Mouse (Mus musculus) liver, embryonic 15.5 days (tissue): Measurements from ENCODE around the gene Vps8. TPM values are rescaled to one million over a fixed set of nuclear protein-coding genes. Genes with fewer than 3 reads are reported as not detected.

Experiments used
- ATAC-seq: fragments of 200-750 bp; cut with Nextera tagmentation; 2 replicates; pipeline ENCODE4 v1.8.0; 2017; ENCODE audit warnings: moderate number of reproducible peaks, mild to moderate bottlenecking, moderate library complexity; ENCODE audit not compliant: insufficient read depth
- H3K27ac ChIP-seq: fragments of 300-500 bp; sonication (generic); replicated peaks from 2 replicates; pipeline ENCODE4 v1.5.1; 2015; ENCODE audit warnings: mild to moderate bottlenecking, inconsistent platforms
- H3K27me3 ChIP-seq: fragments of 300-500 bp; sonication (generic); 2 replicates; pipeline ENCODE4 v1.6.1; 2015; ENCODE audit warnings: mild to moderate bottlenecking, inconsistent platforms
- H3K36me3 ChIP-seq: fragments of 300-500 bp; sonication (generic); replicated peaks from 2 replicates; pipeline ENCODE4 v1.6.1; 2015; ENCODE audit warnings: moderate library complexity, mild to moderate bottlenecking, inconsistent platforms
- H3K4me1 ChIP-seq: fragments of 300-500 bp; sonication (generic); replicated peaks from 2 replicates; pipeline ENCODE4 v1.6.1; 2015; ENCODE audit warnings: inconsistent platforms
- H3K4me2 ChIP-seq: fragments of 300-500 bp; sonication (generic); 2 replicates; pipeline ENCODE4 v1.6.1; 2015; ENCODE audit warnings: moderate library complexity, mild to moderate bottlenecking, inconsistent platforms
- H3K4me3 ChIP-seq: fragments of 300-500 bp; sonication (generic); replicated peaks from 2 replicates; pipeline ENCODE4 v1.5.1; 2015; ENCODE audit warnings: mild to moderate bottlenecking, inconsistent platforms
- H3K9ac ChIP-seq: fragments of 300-500 bp; sonication (generic); 2 replicates; pipeline ENCODE4 v1.6.1; 2015; ENCODE audit warnings: moderate library complexity, mild to moderate bottlenecking, inconsistent platforms
- H3K9me3 ChIP-seq: fragments of 300-500 bp; sonication (generic); replicated peaks from 2 replicates; pipeline ENCODE4 v1.6.1; 2016; ENCODE audit warnings: inconsistent platforms
- WGBS: fragments of 180-500 bp; shearing (Covaris S2); methylation state at CpG from one replicate; pipeline ENCODE4 v1.1.7; 2015; ENCODE audit warnings: mixed read lengths; ENCODE audit not compliant: insufficient replicate concordance; 5-methylcytosine and 5-hydroxymethylcytosine counted together
- polyA plus RNA-seq: library from polyadenylated mRNA; unstranded; fragments of >200 nt; fragmentation: Nextera tagmentation; extraction: Ambion mirVana; gene quantifications from 2 replicates; pipeline ENCODE4 v1.2.1, GENCODE M21; 2015

The Vps8 gene
- polyA plus RNA-seq, 1 experiment from 2014 or later = 6.3 TPM

- no peak overlapping the region for H3K4me3 ChIP-seq
- no peak overlapping the region for H3K27ac ChIP-seq
- ATAC-seq = no peak
- H3K4me2 ChIP-seq = no peak overlapping the region
- H3K36me3 ChIP-seq = no peaks in the 10 kb centered on the region
- no peaks in the 10 kb centered on the region for H3K4me1 ChIP-seq
- H3K9ac ChIP-seq = no peak overlapping the region
- no peaks in the 10 kb centered on the region for H3K9me3 ChIP-seq
- 0 out of 2 replicates have a peak, but pooled peaks cover 11% of the 10 kb centered on the region for H3K27me3 ChIP-seq
- WGBS = 54% methylated on average over 3 of the region's 3 CpGs
These were observed 33.6 kb upstream of the Vps8 start for GRCm38 (mm10) chr16:21389316-21389715.

- Histone ChIP-seq H3K27ac (no peak overlapping the region), H3K9ac (no peak overlapping the region), H3K27me3 (0 out of 2 replicates have a peak, but pooled peaks cover 6% of the 10 kb centered on the region), H3K4me2 (no peak overlapping the region), H3K4me3 (no peak overlapping the region), H3K9me3 (no peaks in the 10 kb centered on the region), H3K4me1 (no peaks in the 10 kb centered on the region), H3K36me3 (no peaks in the 10 kb centered on the region)
- WGBS = 50% methylated on average over 5 of the region's 5 CpGs
- ATAC-seq = no peak
These were observed 32.2 kb upstream of the Vps8 start for GRCm38 (mm10) chr16:21390744-21391143.

GRCm38 (mm10) chr16:21392099-21392498 lies 30.8 kb upstream of the Vps8 start:
- H3K4me1 ChIP-seq = no peaks in the 10 kb centered on the region
- 49% methylated on average over 6 of the region's 6 CpGs for WGBS

GRCm38 (mm10) chr16:21392517-21393112 lies 30.3 kb upstream of the Vps8 start:
- Histone ChIP-seq H3K36me3 (no peaks in the 10 kb centered on the region), H3K9ac (no peak overlapping the region), H3K4me3 (no peak overlapping the region), H3K27ac (no peak overlapping the region), H3K4me1 (no peaks in the 10 kb centered on the region), H3K4me2 (no peak overlapping the region), H3K9me3 (no peaks in the 10 kb centered on the region), H3K27me3 (0 out of 2 replicates have a peak, but pooled peaks cover 6% of the 10 kb centered on the region)
- peak; percentile 51; the same call in 1 of the 2 replicates for ATAC-seq
- WGBS = 48% methylated on average over 9 of the region's 9 CpGs

More at GRCm38 (mm10) chr16:21392099-21392498, 30.8 kb upstream of the Vps8 start:
- no peak overlapping the region for H3K4me2 ChIP-seq
- H3K36me3 ChIP-seq = no peaks in the 10 kb centered on the region
- H3K4me3 ChIP-seq = no peak overlapping the region
- H3K27me3 ChIP-seq = 0 out of 2 replicates have a peak, but pooled peaks cover 6% of the 10 kb centered on the region
- H3K9ac ChIP-seq = no peak overlapping the region
- H3K9me3 ChIP-seq = no peaks in the 10 kb centered on the region
- ATAC-seq = no peak
- H3K27ac ChIP-seq = no peak overlapping the region

- H3K27me3 ChIP-seq = peaks cover 6% of the 10 kb centered on the region; the same call in 1 of the 2 replicates
- H3K4me2 ChIP-seq = no peak overlapping the region
- no peak overlapping the region for H3K4me3 ChIP-seq
- 0 out of 2 replicates have a peak, but pooled peaks cover 3% of the 10 kb centered on the region for H3K4me1 ChIP-seq
- 55% methylated on average over 7 of the region's 7 CpGs for WGBS
- no peaks in the 10 kb centered on the region for H3K36me3 ChIP-seq
- ATAC-seq = no peak
- H3K9me3 ChIP-seq = no peaks in the 10 kb centered on the region
- H3K27ac ChIP-seq = no peak overlapping the region
- no peak overlapping the region for H3K9ac ChIP-seq
These were observed 27.4 kb upstream of the Vps8 start for GRCm38 (mm10) chr16:21395546-21395945.

- Histone ChIP-seq H3K4me3 (no peak overlapping the region), H3K9ac (no peak overlapping the region), H3K27ac (no peak overlapping the region), H3K27me3 (peaks cover 15% of the 10 kb centered on the region; the same call in 1 of the 2 replicates), H3K36me3 (no peaks in the 10 kb centered on the region), H3K9me3 (no peaks in the 10 kb centered on the region), H3K4me1 (0 out of 2 replicates have a peak, but pooled peaks cover 3% of the 10 kb centered on the region), H3K4me2 (no peak overlapping the region)
- ATAC-seq = no peak
- 71% methylated on average over 5 of the region's 5 CpGs for WGBS
These were observed 25.2 kb upstream of the Vps8 start for GRCm38 (mm10) chr16:21397681-21398080.

- Histone ChIP-seq H3K9me3 (no peaks in the 10 kb centered on the region), H3K27ac (no peak overlapping the region), H3K4me2 (no peak overlapping the region), H3K4me1 (0 out of 2 replicates have a peak, but pooled peaks cover 3% of the 10 kb centered on the region), H3K4me3 (no peak overlapping the region), H3K9ac (no peak overlapping the region), H3K27me3 (peaks cover 23% of the 10 kb centered on the region; the same call in 1 of the 2 replicates), H3K36me3 (no peaks in the 10 kb centered on the region)
- no peak for ATAC-seq
- WGBS = 35% methylated on average over 8 of the region's 8 CpGs
These were observed 24.4 kb upstream of the Vps8 start for GRCm38 (mm10) chr16:21398345-21399051.

- Histone ChIP-seq H3K4me2 (no peak overlapping the region), H3K27ac (no peak overlapping the region), H3K9ac (no peak overlapping the region), H3K27me3 (peaks cover 24% of the 10 kb centered on the region; the same call in 1 of the 2 replicates), H3K9me3 (no peaks in the 10 kb centered on the region), H3K4me1 (0 out of 2 replicates have a peak, but pooled peaks cover 3% of the 10 kb centered on the region), H3K4me3 (no peak overlapping the region), H3K36me3 (no peaks in the 10 kb centered on the region)
- ATAC-seq = no peak
- WGBS = 38% methylated on average over 4 of the region's 4 CpGs
These were observed 23.0 kb upstream of the Vps8 start for GRCm38 (mm10) chr16:21399942-21400341.

GRCm38 (mm10) chr16:21402068-21402467 lies 20.9 kb upstream of the Vps8 start:
- no peak overlapping the region for H3K27ac ChIP-seq
- no peak overlapping the region for H3K4me2 ChIP-seq
- H3K9me3 ChIP-seq = no peaks in the 10 kb centered on the region
- H3K36me3 ChIP-seq = no peaks in the 10 kb centered on the region
- no peak overlapping the region for H3K4me3 ChIP-seq
- 56% methylated on average over 17 of the region's 17 CpGs for WGBS
- peaks cover 28% of the 10 kb centered on the region; the same call in 1 of the 2 replicates for H3K27me3 ChIP-seq
- no peak for ATAC-seq
- 0 out of 2 replicates have a peak, but pooled peaks cover 3% of the 10 kb centered on the region for H3K4me1 ChIP-seq
- H3K9ac ChIP-seq = no peak overlapping the region

- Histone ChIP-seq H3K9ac (no peak overlapping the region), H3K36me3 (no peaks in the 10 kb centered on the region), H3K27ac (no peak overlapping the region), H3K9me3 (no peaks in the 10 kb centered on the region), H3K4me3 (no peak overlapping the region), H3K4me1 (0 out of 2 replicates have a peak, but pooled peaks cover 3% of the 10 kb centered on the region), H3K27me3 (peaks cover 28% of the 10 kb centered on the region; the same call in 1 of the 2 replicates), H3K4me2 (no peak overlapping the region)
- ATAC-seq = no peak
- WGBS = 29% methylated on average over 2 of the region's 2 CpGs
These were observed 19.5 kb upstream of the Vps8 start for GRCm38 (mm10) chr16:21403402-21403801.

GRCm38 (mm10) chr16:21404631-21405030 lies 18.3 kb upstream of the Vps8 start:
- H3K27me3 ChIP-seq = peaks cover 28% of the 10 kb centered on the region; the same call in 1 of the 2 replicates
- 0 out of 2 replicates have a peak, but pooled peaks cover 3% of the 10 kb centered on the region for H3K4me1 ChIP-seq
- H3K27ac ChIP-seq = no peak overlapping the region
- no peaks in the 10 kb centered on the region for H3K36me3 ChIP-seq
- H3K4me2 ChIP-seq = no peak overlapping the region
- H3K9ac ChIP-seq = no peak overlapping the region
- H3K9me3 ChIP-seq = no peaks in the 10 kb centered on the region
- no peak for ATAC-seq
- 49% methylated on average over 5 of the region's 5 CpGs for WGBS
- no peak overlapping the region for H3K4me3 ChIP-seq
